Mouse (Mus musculus) ovary, adult 10 weeks (tissue): Measurements from ENCODE around the gene Gpr19. TPM values are rescaled to one million over a fixed set of nuclear protein-coding genes. Genes with fewer than 3 reads are reported as not detected.

ENCODE experiments used
- polyA plus RNA-seq: library from polyadenylated mRNA; stranded (reverse); fragments of 350-450 nt; fragmentation: Illumina TruSeq; extraction: RNeasy Lipid Tissue Mini Kit (QIAGEN cat#74804); gene quantifications from one replicate; pipeline ENCODE4 v1.2.3, GENCODE M21; 2014

The Gpr19 gene
- polyA plus RNA-seq, result 1.8 TPM

GRCm38 (mm10) chr6:134898095-134898965 is at the start of gene Gpr19:
TSS of gene Gpr19 (minus strand) at chr6:134898578.

GRCm38 (mm10) chr6:134920190-134921013 is 22.0 kb upstream of the Gpr19 start, which contains the start of gene Cdkn1b:
TSS of gene Cdkn1b (plus strand) at chr6:134920401.

GRCm38 (mm10) chr6:134829786-134830700 is 68.3 kb downstream of the Gpr19 start, which contains the start of gene Crebl2:
TSS of gene Crebl2 (plus strand) at chr6:134830154.

Other genes with a start within 250 kb of the Gpr19 start
- gene Dusp16, start 106.0 kb downstream of the Gpr19 start, polyA plus RNA-seq, result 48.9 TPM
- gene Crebl2, start 68.4 kb downstream of the Gpr19 start, polyA plus RNA-seq, result 20.6 TPM
- gene Cdkn1b, start 21.8 kb upstream of the Gpr19 start, polyA plus RNA-seq, result 235 TPM
- gene Apold1, start 83.1 kb upstream of the Gpr19 start, polyA plus RNA-seq, result 3.4 TPM
- 182 TPM for gene Ddx47, start 113.0 kb upstream of the Gpr19 start, polyA plus RNA-seq
- gene Gprc5a, start 167.1 kb upstream of the Gpr19 start, polyA plus RNA-seq, result not detected
- gene Gprc5d, start 219.7 kb upstream of the Gpr19 start, polyA plus RNA-seq, result not detected